Mouse (Mus musculus) left cerebral cortex, adult 6 months (tissue): ENCODE data around the gene Snapc3. TPM values are rescaled to one million over a fixed set of nuclear protein-coding genes. Genes with fewer than 3 reads are reported as not detected.

Experiments
- long read RNA-seq, 2 experiments: library from polyadenylated mRNA; unstranded; transcript quantifications; one replicate each; pipeline ENCODE4 v2.0.0; 2019 to 2020
- polyA plus RNA-seq: library from polyadenylated mRNA; unstranded; fragments of <200 nt; fragmentation: Nextera tagmentation; gene quantifications from 2 replicates; pipeline ENCODE4 v1.2.3, GENCODE M21; 2021

Gene Snapc3
- 42.4 and 50.5 TPM in 2 replicates for polyA plus RNA-seq
- long read RNA-seq, experiment 1, transcript Snapc3-201 (9 exons, 1,405 nt), result major isoform, 91 of 146 reads
- long read RNA-seq, experiment 1, transcript Snapc3-202 (6 exons, 942 nt), result minor isoform, 5 of 146 reads
- long read RNA-seq, experiment 1, transcript Snapc3-206 (8 exons, 1,993 nt), result minor isoform, 5 of 146 reads
- long read RNA-seq, experiment 1, partial matches to known transcripts, result 8 of 146 reads
- long read RNA-seq, experiment 1, other reads (novel, unspliced or antisense), result 31 of 146 reads
- long read RNA-seq, experiment 2, transcript Snapc3-201 (9 exons, 1,405 nt), result major isoform, 21 of 39 reads
- long read RNA-seq, experiment 2, partial matches to known transcripts, result 1 of 39 reads
- long read RNA-seq, experiment 2, other reads (novel, unspliced or antisense), result 14 of 39 reads

GRCm38 (mm10) chr4:83417160-83417819 is at the start of gene Snapc3:
Gene Snapc3 (plus strand): TSS chr4:83417724.

GRCm38 (mm10) chr4:83486117-83486901 is 68.8 kb downstream of the Snapc3 start, which contains the start of gene Psip1:
Gene Psip1 (minus strand): TSS chr4:83486459.

Other genes with a start within 250 kb of the Snapc3 start
- 10.5 and 13.6 TPM in 2 replicates for gene Ttc39b, start 93.5 kb upstream of the Snapc3 start, polyA plus RNA-seq
- gene Psip1, start 68.7 kb downstream of the Snapc3 start, polyA plus RNA-seq, result 42.4 and 179 TPM in 2 replicates
- 0.65 and 0.78 TPM in 2 replicates for gene Ccdc171, start 107.8 kb downstream of the Snapc3 start, polyA plus RNA-seq